Mouse (Mus musculus): ENCODE results near the gene Trmo. TPM values are rescaled to one million over a fixed set of nuclear protein-coding genes. Genes with fewer than 3 reads are reported as not detected.

The Trmo gene
- polyA plus RNA-seq, 1 experiment from 2014 or later = 6.1 TPM

GRCm38 (mm10) chr4:46344288-46344687, 44.9 kb downstream of the Trmo start:
- H3K27ac ChIP-seq (ENCODE audit: low read depth) = no peak overlapping the region
- DNase-seq = no peak
- ATAC-seq = no peak

GRCm38 (mm10) chr4:46343596-46344260, 45.5 kb downstream of the Trmo start, which contains the start of gene Foxe1:
Foxe1 (plus strand) TSS chr4:46343609.
- 4% methylated on average over 54 of the region's 70 CpGs for WGBS (ENCODE audit: insufficient replicate concordance)
- Histone ChIP-seq H3K36me3 (replicated peaks; ENCODE audit: insufficient read depth, low read length) (no peaks in the 10 kb centered on the region), H3K4me3 (ENCODE audit: low read depth, low read length) (peak within 1 kb of the TSS; percentile 33), H3K27ac (ENCODE audit: low read depth) (no peak within 1 kb of the TSS), H3K4me2 (ENCODE audit: low read depth, low read length) (peak within 1 kb of the TSS; percentile 64), H3K9ac (replicated peaks) (no peak within 1 kb of the TSS), H3K27me3 (ENCODE audit: insufficient read depth, low read length) (peaks cover 98% of the 10 kb centered on the region), H3K9me3 (ENCODE audit: low read length) (no peaks in the 10 kb centered on the region), H3K4me1 (ENCODE audit: insufficient read depth) (no peaks in the 10 kb centered on the region)
- DNase-seq = no peak
- ATAC-seq = no peak
- TF ChIP-seq EP300 (IDR thresholded peaks at IDR 0.05; ENCODE audit: low read depth) = no peak
- no peak for TF ChIP-seq CTCF (IDR thresholded peaks at IDR 0.05; ENCODE audit: low read depth)

More at GRCm38 (mm10) chr4:46344288-46344687, 44.9 kb downstream of the Trmo start:
- H3K4me2 ChIP-seq (ENCODE audit: low read depth, low read length) = peak overlapping the region; percentile 64
- WGBS (ENCODE audit: insufficient replicate concordance) = 1% methylated on average over 51 of the region's 51 CpGs
- H3K4me3 ChIP-seq (ENCODE audit: low read depth, low read length) = peak overlapping the region; percentile 33
- no peaks in the 10 kb centered on the region for H3K9me3 ChIP-seq (ENCODE audit: low read length)
- H3K36me3 ChIP-seq (replicated peaks; ENCODE audit: insufficient read depth, low read length) = no peaks in the 10 kb centered on the region
- H3K27me3 ChIP-seq (ENCODE audit: insufficient read depth, low read length) = peaks cover 98% of the 10 kb centered on the region
- H3K4me1 ChIP-seq (ENCODE audit: insufficient read depth) = no peaks in the 10 kb centered on the region
- no peak overlapping the region for H3K9ac ChIP-seq (replicated peaks)
- TF ChIP-seq EP300 (IDR thresholded peaks at IDR 0.05; ENCODE audit: low read depth) (no peak), CTCF (IDR thresholded peaks at IDR 0.05; ENCODE audit: low read depth) (no peak)

GRCm38 (mm10) chr4:46342711-46343286, 46.4 kb downstream of the Trmo start:
- peaks cover 98% of the 10 kb centered on the region for H3K27me3 ChIP-seq (ENCODE audit: insufficient read depth, low read length)
- no peak overlapping the region for H3K4me2 ChIP-seq (ENCODE audit: low read depth, low read length)
- WGBS (ENCODE audit: insufficient replicate concordance) = 2% methylated on average over 14 of the region's 28 CpGs
- no peaks in the 10 kb centered on the region for H3K9me3 ChIP-seq (ENCODE audit: low read length)
- H3K9ac ChIP-seq (replicated peaks) = no peak overlapping the region
- no peak overlapping the region for H3K27ac ChIP-seq (ENCODE audit: low read depth)
- TF ChIP-seq CTCF (IDR thresholded peaks at IDR 0.05; ENCODE audit: low read depth) (no peak), EP300 (IDR thresholded peaks at IDR 0.05; ENCODE audit: low read depth) (no peak)
- DNase-seq = no peak
- ATAC-seq = no peak
- H3K36me3 ChIP-seq (replicated peaks; ENCODE audit: insufficient read depth, low read length) = no peaks in the 10 kb centered on the region
- no peaks in the 10 kb centered on the region for H3K4me1 ChIP-seq (ENCODE audit: insufficient read depth)
- H3K4me3 ChIP-seq (ENCODE audit: low read depth, low read length) = no peak overlapping the region

- Histone ChIP-seq H3K4me3 (ENCODE audit: low read depth, low read length) (no peak overlapping the region), H3K27me3 (ENCODE audit: insufficient read depth, low read length) (peaks cover 98% of the 10 kb centered on the region), H3K9me3 (ENCODE audit: low read length) (no peaks in the 10 kb centered on the region), H3K27ac (ENCODE audit: low read depth) (no peak overlapping the region), H3K4me2 (ENCODE audit: low read depth, low read length) (no peak overlapping the region), H3K9ac (replicated peaks) (no peak overlapping the region), H3K4me1 (ENCODE audit: insufficient read depth) (no peaks in the 10 kb centered on the region), H3K36me3 (replicated peaks; ENCODE audit: insufficient read depth, low read length) (no peaks in the 10 kb centered on the region)
- 15% methylated on average over 22 of the region's 22 CpGs for WGBS (ENCODE audit: insufficient replicate concordance)
- TF ChIP-seq CTCF (IDR thresholded peaks at IDR 0.05; ENCODE audit: low read depth) (no peak), EP300 (IDR thresholded peaks at IDR 0.05; ENCODE audit: low read depth) (no peak)
- DNase-seq = no peak
- ATAC-seq = no peak
Observed at GRCm38 (mm10) chr4:46341831-46342680, 47.2 kb downstream of the Trmo start.

GRCm38 (mm10) chr4:46339584-46339983, 49.7 kb downstream of the Trmo start:
- Histone ChIP-seq H3K36me3 (replicated peaks; ENCODE audit: insufficient read depth, low read length) (no peaks in the 10 kb centered on the region), H3K9me3 (ENCODE audit: low read length) (no peaks in the 10 kb centered on the region), H3K4me3 (ENCODE audit: low read depth, low read length) (no peak overlapping the region), H3K4me2 (ENCODE audit: low read depth, low read length) (no peak overlapping the region), H3K4me1 (ENCODE audit: insufficient read depth) (no peaks in the 10 kb centered on the region), H3K27me3 (ENCODE audit: insufficient read depth, low read length) (peaks cover 92% of the 10 kb centered on the region), H3K27ac (ENCODE audit: low read depth) (no peak overlapping the region), H3K9ac (replicated peaks) (no peak overlapping the region)
- no peak for TF ChIP-seq CTCF (IDR thresholded peaks at IDR 0.05; ENCODE audit: low read depth)
- TF ChIP-seq EP300 (IDR thresholded peaks at IDR 0.05; ENCODE audit: low read depth) = no peak
- 2% methylated on average over 26 of the region's 26 CpGs for whole genome bisulfite sequencing (ENCODE audit: insufficient replicate concordance)
- ATAC-seq (no peak), DNase-seq (no peak)

GRCm38 (mm10) chr4:46339026-46339425, 50.2 kb downstream of the Trmo start:
- Histone ChIP-seq H3K9ac (replicated peaks) (no peak overlapping the region), H3K9me3 (ENCODE audit: low read length) (no peaks in the 10 kb centered on the region), H3K4me3 (ENCODE audit: low read depth, low read length) (no peak overlapping the region), H3K4me2 (ENCODE audit: low read depth, low read length) (no peak overlapping the region), H3K27me3 (ENCODE audit: insufficient read depth, low read length) (peaks cover 91% of the 10 kb centered on the region), H3K27ac (ENCODE audit: low read depth) (no peak overlapping the region), H3K36me3 (replicated peaks; ENCODE audit: insufficient read depth, low read length) (no peaks in the 10 kb centered on the region), H3K4me1 (ENCODE audit: insufficient read depth) (no peaks in the 10 kb centered on the region)
- ATAC-seq (no peak), DNase-seq (no peak)
- TF ChIP-seq EP300 (IDR thresholded peaks at IDR 0.05; ENCODE audit: low read depth) = no peak
- no peak for TF ChIP-seq CTCF (IDR thresholded peaks at IDR 0.05; ENCODE audit: low read depth)
- WGBS (ENCODE audit: insufficient replicate concordance) = 23% methylated on average over 10 of the region's 10 CpGs

Measured in liver, postnatal 0 days (tissue).